Mouse (Mus musculus) cerebellum, adult 9-10 months (tissue): Measurements from ENCODE around the gene Borcs6.

Experiments
- DNase-seq: peaks from one replicate; pipeline ENCODE4 v3.0.0; 2022

The Borcs6 gene

DNA sequence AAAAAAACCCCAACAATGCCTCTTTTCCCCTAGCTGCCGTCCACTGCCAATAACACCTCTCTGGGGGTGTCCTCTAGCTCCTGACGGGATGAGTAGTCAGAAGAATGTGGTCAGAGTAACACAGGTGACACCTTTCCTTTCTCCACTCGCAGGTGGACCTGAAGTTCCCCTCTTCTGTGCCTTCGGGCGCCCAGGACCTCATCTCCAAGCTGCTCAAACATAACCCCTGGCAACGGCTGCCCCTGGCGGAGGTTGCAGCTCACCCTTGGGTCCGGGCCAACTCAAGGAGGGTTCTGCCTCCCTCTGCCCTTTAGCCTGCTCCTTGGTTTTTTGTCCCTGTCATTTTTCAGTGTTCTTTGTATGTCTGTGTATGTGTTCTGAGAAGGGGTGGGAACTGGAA is 8.8 kb upstream of the Borcs6 start:
- DNase-seq, result no peak

- no peak for DNase-seq
Observed at GRCm38 (mm10) chr11:69051771-69052170, 7.7 kb upstream of the Borcs6 start.

DNA sequence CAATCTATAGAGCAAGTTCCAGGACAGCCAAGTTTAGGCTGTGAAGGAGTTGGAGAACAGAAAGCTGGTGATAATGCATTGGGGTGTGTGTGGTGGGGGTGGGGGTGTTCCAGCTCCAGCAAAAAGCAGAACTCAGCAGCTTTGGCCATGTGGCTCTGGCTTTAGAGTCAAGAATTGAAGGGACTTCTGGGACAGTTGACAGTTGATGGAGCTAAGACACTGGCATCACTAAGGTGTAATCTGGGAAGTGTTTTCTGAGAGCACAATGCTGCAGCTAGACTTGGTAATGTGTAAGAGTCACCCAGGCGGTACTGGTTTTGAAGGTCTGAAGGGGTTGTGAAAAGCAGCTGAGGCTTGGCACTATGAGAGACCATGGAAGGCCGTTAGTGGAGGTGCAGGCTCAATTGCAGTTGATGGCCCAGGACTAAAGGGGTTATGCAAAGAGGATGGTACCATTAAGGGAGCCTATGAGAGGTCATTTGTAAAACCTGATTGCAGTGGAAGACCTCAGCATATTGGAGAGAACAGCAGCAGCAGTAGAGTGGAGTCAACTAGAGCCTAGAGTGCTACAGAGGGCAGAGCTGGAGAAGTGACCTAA is 6.6 kb upstream of the Borcs6 start:
- DNase-seq, result no peak

DNA sequence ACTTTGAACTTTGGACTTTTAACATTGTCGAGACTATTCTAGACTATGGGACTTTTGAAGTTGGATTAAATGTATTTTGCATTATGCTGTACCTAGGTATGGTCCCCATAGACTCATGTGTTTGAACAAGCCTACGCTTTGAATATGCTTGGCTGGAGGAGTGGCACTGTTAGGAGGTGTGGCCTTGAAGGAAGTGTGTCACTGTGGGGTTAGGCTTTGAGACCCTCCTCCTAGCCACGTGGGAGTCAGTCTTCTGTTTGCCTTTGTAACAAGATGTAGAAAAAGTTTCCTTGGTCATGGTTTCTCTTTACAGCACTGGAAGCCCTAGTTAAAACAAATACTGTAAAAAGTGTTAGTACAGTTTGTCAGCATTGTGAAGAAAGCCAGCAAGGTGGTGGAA is 5.7 kb upstream of the Borcs6 start:
- no peak for DNase-seq

GRCm38 (mm10) chr11:69058265-69058664 is 1.3 kb upstream of the Borcs6 start:
- no peak for DNase-seq

DNA sequence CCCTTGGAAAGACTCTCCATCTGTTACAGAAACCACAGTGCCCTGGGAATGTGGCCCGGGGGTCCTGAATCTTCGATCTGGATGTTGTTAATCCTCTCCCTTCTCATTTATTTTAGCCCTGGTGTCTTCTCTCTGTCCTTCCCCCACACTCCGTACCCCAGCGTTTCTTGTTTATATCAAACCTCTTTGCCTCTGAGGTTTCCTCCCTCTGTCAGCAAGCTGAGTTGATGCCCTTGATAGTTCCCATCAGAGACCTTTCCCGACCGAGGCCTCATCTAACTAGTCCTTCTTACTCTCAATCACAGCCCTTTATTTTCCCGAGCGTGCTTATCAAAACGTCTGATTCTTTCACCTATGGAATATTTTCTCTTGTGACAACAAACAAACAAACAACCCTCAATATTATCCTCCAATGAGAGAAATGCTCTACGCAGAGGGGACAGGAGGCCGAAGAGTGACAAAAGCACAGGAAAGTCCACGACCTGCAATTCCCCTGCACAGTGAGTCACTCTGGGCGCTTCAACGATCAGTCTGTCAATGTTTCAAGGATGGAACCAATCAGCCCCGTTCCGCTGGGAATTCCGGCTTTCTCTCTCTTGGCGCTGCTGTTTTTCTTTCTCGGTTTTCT is 674 bp upstream of the Borcs6 start:
- DNase-seq, result peak; percentile 64

DNA sequence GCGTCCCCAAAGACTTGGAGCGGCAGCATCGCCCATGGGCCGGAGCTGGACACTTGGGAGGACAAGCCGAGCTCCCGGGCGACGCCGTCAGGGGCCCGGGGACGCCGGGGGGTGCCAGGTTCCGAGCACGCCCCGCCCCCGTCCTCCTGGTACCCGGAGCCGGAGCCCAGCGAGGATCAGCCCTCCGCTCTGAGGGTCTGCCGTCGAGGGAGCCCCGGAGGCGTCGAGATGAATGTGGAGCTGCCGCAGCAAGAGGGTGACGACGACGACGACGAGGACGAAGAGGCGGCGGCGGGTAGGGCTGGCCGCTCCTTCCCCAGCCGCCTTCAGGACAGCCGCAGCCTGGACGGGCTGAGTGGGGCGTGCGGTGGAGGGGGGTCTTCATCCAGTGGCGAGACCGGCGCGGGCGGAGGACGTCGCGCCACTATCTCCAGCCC is 476 bp downstream of the Borcs6 start:
- DNase-seq, result no peak

GRCm38 (mm10) chr11:69060448-69061254 is 1.1 kb downstream of the Borcs6 start:
- DNase-seq, result peak; percentile 57

GRCm38 (mm10) chr11:69061255-69061912 is 1.9 kb downstream of the Borcs6 start:
- peak; percentile 70 for DNase-seq

DNA sequence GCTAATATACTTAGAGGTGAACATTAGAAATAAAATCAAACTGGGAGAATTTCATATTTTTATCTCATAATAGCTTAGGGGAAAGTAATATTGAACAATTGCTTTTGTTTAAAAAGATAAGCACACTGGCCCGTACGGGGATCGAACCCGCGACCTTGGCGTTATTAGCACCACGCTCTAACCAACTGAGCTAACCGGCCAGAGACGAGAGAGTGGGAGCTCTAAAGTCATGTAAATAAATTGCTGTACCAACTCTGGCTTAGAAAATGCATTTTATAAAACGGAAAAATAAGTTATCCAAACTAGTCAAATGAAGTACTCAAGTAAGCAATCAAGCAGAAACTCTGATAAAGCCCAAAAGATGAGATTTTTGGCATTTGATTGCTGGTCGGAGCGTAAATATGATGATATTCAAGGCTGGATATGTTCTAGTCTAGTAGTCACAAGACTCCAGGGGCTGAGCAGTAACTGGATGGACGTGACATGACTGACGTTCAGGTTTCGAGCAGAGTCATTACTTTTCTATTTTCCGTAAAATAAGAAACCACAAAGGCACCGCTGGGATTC is 2.8 kb downstream of the Borcs6 start:
- DNase-seq, result peak; percentile 89

DNA sequence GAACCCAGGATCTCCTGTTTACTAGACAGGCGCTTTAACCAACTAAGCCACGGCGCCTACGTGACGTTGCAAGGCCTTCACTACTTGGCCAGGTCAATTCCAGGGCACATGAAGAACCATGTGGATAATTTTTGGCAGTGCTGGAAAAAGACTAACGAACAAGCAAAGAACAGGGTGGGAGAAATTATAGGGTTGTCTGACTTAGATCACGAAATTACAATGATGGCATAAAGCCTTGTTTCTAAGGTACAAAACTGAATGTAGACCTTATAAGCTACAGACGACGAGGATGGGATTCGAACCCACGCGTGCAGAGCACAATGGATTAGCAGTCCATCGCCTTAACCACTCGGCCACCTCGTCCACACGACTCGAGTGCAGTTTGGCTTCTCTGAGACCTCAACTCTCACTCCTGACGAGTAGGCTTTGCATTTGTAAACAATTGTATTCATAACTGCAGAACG is 3.3 kb downstream of the Borcs6 start:
- peak; percentile 97 for DNase-seq

GRCm38 (mm10) chr11:69063413-69064201 is 4.1 kb downstream of the Borcs6 start:
- DNase-seq, result peak; percentile 78

GRCm38 (mm10) chr11:69064259-69065133 is 5.0 kb downstream of the Borcs6 start:
- DNase-seq, result peak; percentile 62

- DNase-seq, result peak; percentile 65
Observed at GRCm38 (mm10) chr11:69065394-69065925, 5.9 kb downstream of the Borcs6 start.

DNA sequence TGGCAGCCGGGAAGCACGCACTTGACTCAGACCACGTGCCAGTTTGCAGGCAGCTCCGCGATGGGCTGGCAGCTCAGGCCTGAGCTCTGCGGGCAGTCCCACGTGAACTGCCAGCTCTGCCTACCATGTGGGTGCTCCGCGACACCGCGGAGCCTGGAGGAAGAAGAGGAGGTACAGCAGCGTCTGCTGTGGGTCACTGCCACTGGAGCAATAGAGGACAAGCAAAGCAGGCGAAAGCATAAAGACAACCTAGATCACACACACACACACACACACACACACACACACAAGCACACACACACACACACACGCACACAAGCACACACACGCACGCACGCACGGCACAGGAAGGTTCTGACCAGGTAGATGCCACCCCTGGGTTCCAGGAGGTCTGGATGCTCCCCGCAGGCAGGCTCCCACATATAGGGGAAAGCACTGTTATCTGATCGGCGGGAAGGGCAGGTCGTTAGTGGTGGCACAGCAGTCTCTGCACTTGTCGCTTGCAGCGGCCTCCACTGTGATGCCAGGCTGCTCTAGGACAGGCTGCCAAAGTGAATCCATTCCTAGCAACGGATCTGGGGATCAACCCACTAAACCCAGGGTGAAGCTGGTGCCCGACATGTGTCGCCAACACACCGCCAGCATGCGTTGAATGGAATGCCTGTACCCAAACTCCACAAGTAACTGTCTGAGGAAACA is 6.8 kb downstream of the Borcs6 start:
- peak; percentile 79 for DNase-seq

GRCm38 (mm10) chr11:69066956-69067355 is 7.4 kb downstream of the Borcs6 start:
- DNase-seq, result peak; percentile 95

DNA sequence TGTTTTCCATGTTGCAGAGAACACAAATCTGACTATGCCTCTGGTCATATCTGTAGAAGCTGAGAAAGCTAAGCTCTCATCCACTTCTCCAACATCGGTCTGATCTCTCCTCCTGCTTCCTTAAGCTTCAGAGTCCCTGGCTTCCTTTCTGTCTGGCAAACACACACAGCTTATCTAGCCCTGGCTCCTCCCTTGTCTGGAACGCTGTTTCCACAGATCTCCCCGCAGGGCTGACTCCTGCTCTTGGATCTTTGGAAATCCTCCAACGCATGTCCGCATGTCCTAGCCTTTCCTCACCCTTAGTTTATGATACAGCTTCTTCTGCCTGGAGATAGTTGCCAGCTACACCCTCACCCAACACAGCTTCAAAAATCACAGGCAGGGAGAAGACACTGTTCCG is 8.1 kb downstream of the Borcs6 start:
- DNase-seq, result no peak

- peak; percentile 60 for DNase-seq
Observed at GRCm38 (mm10) chr11:69070093-69070492, 10.6 kb downstream of the Borcs6 start.

GRCm38 (mm10) chr11:69070590-69071222 is 11.2 kb downstream of the Borcs6 start, which contains the start of gene Tmem107:
Gene Tmem107 (plus strand): TSS chr11:69070806.
- peak; percentile 95 for DNase-seq

- DNase-seq, result no peak
Observed at GRCm38 (mm10) chr11:69071262-69071661, 11.7 kb downstream of the Borcs6 start.
